Mouse (Mus musculus) Muller cell, postnatal 12 days (primary cell): Measurements from ENCODE around the gene Sigmar1.
A peak's percentile ranks its signal among the peaks of the same experiment; 100 is the strongest.
"Not testable (repeated sequence)": the region's sequence is repeated elsewhere in the genome, so short reads cannot be mapped to it uniquely, and the experiment has no call there.

Experiments
- DNase-seq: peaks from one replicate; pipeline ENCODE4 v3.0.0-alpha.2; 2015; ENCODE audit errors: inconsistent ontology term

The Sigmar1 gene

DNA sequence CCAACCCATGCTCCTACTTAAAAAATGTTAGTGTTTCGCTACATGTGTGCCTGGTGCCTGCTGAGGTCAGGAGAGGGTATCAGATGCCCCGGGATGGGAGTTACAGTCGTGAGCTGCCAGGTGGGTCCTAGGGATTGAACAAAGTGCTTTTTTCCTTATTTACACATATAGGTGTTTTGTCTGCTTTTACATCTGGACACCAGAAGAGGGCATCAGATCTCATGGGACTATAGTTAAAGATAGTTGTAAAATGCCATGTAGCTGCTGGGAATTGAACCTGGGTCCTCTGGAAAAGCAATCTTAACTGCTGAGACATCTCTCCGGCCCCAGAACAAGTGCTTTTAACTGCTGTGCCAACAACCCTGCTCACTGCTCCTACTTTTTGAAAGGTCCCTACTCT is 45.7 kb downstream of the Sigmar1 start:
- DNase-seq = no peak

GRCm38 (mm10) chr4:41708192-41708745 is 47.7 kb downstream of the Sigmar1 start:
- peak; percentile 40 for DNase-seq

DNA sequence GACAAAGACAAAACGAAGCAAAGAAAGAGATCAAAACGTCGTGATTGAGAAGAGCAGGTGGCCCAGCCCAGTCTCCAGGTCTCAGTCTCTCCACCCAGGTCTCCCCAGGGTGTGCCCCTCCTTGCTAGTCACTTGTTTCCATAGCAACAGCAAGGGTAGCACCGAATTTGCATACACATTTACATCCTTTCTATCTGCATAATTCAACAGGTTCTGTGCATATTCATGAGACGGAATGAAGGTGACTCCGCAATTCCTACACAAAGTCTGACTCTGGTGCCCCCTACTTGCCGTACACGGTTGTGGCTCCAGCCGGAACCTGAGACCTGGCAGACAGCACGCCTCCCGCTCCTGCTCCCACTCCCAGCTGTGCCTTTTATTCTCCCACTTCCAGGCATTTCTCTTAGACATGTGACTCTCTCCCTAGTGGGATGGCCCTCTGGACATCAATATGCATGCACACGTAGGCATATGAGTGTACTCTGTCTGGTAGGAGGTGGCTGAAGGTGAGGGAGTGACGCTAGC is 48.9 kb downstream of the Sigmar1 start:
- peak; percentile 66 for DNase-seq

DNA sequence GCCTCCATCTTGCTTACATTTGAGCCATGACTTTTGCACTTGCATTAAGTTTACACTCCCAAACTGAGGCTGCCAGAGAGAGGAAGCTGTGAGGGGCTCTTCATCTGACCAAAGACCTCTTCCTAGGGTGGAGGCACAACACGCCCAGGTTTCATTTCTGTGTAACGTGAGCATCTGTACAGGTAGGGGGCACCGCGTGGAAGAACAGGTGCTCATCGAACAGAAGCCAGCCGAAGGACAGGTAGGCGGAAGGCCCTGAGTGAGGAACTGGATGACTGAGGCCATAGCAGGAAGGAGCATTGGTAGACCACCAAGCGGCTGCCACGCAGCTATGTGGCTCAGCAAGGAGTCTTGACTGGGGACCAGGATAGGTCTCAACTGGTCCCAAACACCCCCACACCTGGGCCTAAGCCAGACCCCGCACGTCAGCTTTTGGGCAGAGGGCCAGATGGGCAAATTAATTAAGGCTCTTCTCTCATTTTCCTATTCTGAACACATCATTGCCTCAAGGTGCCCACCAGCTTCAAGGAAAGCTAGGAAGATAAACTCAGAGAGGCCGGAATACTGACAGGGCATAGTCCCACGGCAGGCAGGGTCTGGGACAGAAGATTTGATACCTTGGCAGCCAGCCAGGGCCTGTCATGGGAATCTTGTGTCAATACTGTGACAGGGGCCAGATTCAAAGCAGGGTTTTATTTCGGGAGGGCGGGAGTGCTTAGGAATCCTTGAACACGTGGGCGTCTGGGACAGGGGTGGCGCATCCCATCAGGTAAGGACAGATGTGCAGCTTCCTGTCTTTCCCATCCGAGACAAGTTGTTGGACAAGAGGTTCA is 49.8 kb downstream of the Sigmar1 start:
- DNase-seq = no peak

DNA sequence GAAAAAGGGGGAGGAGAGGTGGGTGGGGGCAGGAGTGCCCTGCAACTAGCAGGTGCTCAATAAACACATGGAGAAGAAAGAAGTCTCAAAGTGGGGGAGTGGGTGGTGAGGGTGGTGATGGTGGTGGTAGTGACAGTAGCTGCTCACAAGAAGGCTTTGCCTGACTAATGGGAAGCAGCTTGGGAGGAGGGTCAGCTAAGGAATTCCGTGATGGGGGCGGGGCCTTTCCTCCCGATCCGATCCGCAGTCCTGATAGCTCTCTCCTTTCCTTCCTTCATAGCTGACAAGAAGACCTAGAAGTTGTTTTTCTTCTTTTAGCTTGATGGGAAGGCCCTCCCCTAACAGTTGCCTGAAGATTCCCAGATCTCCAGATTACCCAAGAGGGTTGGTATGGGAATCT is 51.3 kb downstream of the Sigmar1 start:
- no peak for DNase-seq

GRCm38 (mm10) chr4:41702226-41702625 is 53.7 kb downstream of the Sigmar1 start:
- DNase-seq = not testable (repeated sequence)

GRCm38 (mm10) chr4:41700224-41700623 is 55.7 kb downstream of the Sigmar1 start:
- not testable (repeated sequence) for DNase-seq

DNA sequence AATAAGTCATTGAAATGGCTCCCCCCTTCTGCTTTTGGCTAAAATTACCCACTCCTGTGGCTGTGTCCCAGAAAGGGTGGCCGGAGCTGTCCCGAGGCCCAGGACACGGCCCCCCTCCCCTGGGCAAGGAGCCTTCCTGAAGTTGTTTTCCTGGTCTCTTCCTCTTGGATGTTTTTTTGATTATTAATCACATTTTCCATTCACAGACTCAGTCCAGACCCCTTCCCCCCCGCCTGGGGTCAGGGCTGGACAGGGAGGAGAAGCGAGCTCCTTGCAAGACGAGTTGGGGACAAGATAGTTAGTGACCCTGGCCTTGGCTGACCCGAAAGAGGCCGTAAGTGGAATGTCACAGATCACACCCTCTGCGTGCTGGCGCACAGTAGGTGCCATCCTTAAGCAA is 56.2 kb downstream of the Sigmar1 start, which contains the start of gene Il11ra1:
Il11ra1 (plus strand) TSS at position 207 of the 400 bp plus-strand sequence.
- not testable (repeated sequence) for DNase-seq

GRCm38 (mm10) chr4:41698421-41699016 is 57.4 kb downstream of the Sigmar1 start:
- DNase-seq = not testable (repeated sequence)

DNA sequence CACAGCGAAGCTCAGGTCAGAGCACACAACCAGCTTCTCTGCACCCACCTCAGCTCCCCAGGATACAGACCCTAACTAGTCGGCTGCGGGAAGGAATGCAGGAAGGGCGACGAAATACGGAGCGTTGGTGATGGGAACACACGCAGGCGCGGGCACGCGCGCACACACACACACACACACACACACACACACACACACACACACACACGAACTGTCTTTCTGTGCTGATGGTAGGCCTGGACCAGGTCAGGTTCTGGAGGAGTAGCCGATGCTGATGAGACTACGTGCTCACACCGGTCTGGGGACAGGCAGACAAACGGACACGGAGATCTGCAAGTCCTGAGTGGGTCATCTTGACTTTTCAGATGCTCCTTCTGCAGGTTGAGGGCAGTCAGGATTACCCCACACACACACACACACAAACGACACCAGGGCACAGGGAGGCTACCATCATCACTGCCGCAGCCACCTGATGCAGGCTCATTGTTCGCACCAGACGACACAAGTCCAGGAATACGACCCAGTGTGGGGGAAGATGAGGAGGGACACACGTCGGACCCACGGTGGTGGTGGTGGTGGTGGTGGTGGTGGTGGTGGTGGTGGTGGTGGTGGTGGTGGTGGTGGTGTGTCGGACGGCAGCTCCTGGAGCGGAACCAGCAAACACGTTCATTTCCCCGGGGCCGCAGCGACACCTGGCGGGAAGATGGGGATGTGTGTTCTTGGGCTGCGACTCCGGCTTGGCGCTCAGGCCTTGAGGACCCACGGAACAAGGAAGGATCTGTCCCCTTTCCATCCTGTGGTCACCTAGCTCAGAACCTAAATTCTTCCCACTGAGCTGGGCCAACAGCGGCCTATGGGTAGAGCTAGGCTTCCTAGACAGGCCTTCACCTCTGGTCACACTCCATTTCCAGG is 58.8 kb downstream of the Sigmar1 start, which contains the start of gene Cntfr:
Cntfr (minus strand) TSS at position 160 of the 912 bp plus-strand sequence.
- DNase-seq = peak; percentile 65

DNA sequence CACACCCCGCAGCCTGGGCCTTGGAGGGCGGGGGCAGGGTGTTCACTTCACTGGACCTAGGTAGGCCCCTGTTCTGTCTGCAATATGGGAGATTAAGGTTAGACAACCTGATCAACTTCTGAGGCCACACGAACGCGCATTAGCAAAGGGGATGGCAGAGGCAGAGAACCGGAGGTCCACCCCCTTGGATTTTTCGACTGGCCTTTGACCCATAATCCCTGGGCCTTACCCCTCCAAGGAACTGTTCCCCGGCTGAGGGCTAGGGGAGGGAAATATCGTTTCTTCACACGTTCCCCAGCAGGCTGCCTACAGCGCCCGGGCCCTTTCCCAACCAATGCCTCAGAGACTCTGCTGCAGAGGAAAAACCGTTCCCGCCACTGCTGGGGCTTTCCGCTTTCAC is 59.5 kb downstream of the Sigmar1 start:
- DNase-seq = not testable (repeated sequence)

DNA sequence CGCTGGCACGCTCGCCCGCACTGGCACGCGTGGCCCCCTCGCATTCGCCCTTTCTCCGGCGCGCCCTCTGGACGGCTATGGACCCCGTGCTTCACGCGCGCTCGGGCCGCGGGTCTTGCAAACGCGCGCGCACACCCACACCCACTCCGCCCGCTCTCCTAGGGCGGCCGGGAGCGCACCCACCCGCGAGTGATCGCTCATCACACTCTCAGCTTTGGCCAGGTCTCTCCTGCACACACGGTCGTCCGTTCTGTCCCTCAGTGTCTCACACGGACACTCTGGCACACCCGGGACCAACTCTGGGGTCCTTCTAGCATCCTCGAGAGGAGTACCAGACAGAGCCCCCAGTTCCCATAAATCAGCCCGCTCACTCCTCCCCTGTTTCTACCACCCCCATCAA is 60.2 kb downstream of the Sigmar1 start:
- DNase-seq = not testable (repeated sequence)

DNA sequence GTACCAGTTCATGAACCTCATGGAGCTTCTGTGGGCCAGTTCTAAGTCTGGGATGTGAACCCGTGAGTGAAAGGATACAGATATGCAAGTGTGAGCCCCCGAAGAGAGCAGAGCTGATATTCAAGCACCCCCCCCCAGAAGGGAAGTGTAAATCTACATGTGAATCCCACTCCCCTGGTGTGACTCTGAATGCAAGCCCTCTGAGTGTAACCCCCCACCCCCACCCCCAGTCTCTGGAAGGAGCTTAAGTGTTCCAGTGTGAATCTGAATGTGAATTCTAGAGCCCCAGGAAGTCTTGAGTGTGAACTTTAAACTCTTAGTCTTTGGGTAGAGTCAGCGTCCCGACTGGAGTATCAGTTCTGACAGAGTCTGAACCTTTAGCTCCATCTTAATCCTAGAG is 62.4 kb downstream of the Sigmar1 start:
- DNase-seq = not testable (repeated sequence)

- DNase-seq = not testable (repeated sequence)
Measured at GRCm38 (mm10) chr4:41690014-41690413, 65.9 kb downstream of the Sigmar1 start.

DNA sequence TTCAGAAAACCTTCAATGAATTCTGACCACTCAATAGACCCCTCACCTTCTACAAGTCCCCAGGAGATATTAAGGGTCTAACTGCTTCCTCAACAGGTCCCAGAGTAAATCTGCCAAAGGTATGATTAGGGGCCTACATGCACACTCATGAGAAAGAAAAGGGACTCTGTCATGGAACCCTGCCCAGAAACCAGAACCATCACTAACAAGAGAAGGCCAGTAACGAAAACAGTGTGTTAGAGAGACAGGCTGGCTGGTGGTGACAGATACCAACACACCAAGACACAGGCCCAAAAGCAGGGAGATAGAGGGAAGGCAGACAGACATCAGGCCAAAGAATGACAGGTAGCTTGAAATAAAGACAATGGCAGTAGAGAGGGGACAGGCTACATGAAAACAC is 67.4 kb downstream of the Sigmar1 start:
- not testable (repeated sequence) for DNase-seq
